ENCODE assay signal across 8 mouse cellular contexts in genomic region chr5:31810796-31811662, GRCm38 (mm10).
DNase-seq lines count a peak whose midpoint lies in the region; ATAC-seq and TF ChIP-seq lines count a peak whose summit lies in the region.

No protein-coding gene starts in this region.

- 50% methylated on average over 12 of the region's 12 CpGs for WGBS in cerebellum, adult 2 months
- WGBS in neural tube, embryonic 14.5 days, result 52% methylated on average over 12 of the region's 12 CpGs
- WGBS in neural tube, embryonic 15.5 days, result 47% methylated on average over 12 of the region's 12 CpGs
- 32% methylated on average over 12 of the region's 12 CpGs for WGBS in liver, embryonic 14.5 days (ENCODE audit: insufficient replicate concordance)
- 69% methylated on average over 12 of the region's 12 CpGs for WGBS in hindbrain, embryonic 11.5 days

- peaks cover 3% of the 10 kb centered on the region; the same call in 1 of the 2 replicates for H3K4me1 ChIP-seq in cerebellum, adult 2 months (ENCODE audit: control insufficient read depth, insufficient read depth, low read length)
- H3K4me1 ChIP-seq in neural tube, embryonic 14.5 days (ENCODE audit: control insufficient read depth, insufficient read depth, low read length), result no peaks in the 10 kb centered on the region
- peaks cover 5% of the 10 kb centered on the region for H3K4me1 ChIP-seq in neural tube, embryonic 15.5 days
- H3K4me1 ChIP-seq in liver, embryonic 14.5 days (replicated peaks; ENCODE audit: control insufficient read depth in 2 of 2, insufficient read depth in 2 of 2, low read length in 1 of 2), result peaks cover 4 to 12% of the 10 kb centered on the region in 2 experiments
- no peaks in the 10 kb centered on the region for H3K4me1 ChIP-seq in hindbrain, embryonic 11.5 days (replicated peaks; ENCODE audit: control insufficient read depth, insufficient read depth, low read length)

- peak; percentile 41; the same call in 1 of the 2 replicates for ATAC-seq in neural tube, embryonic 14.5 days (ENCODE audit: low read depth)
- ATAC-seq in neural tube, embryonic 15.5 days (ENCODE audit: low FRiP score), result no peak
- peak; percentile 51; the same call in 1 of the 2 replicates for ATAC-seq in liver, embryonic 14.5 days (ENCODE audit: insufficient read depth)
- no peak for ATAC-seq in activated CD4-positive, CD25-positive, alpha-beta regulatory T cell, adult 4 months
- ATAC-seq in hindbrain, embryonic 11.5 days (ENCODE audit: low FRiP score), result no peak

- H3K9me3 ChIP-seq in neural tube, embryonic 14.5 days (ENCODE audit: control insufficient read depth, low read length), result no peaks in the 10 kb centered on the region
- no peaks in the 10 kb centered on the region for H3K9me3 ChIP-seq in neural tube, embryonic 15.5 days (replicated peaks)
- no peaks in the 10 kb centered on the region for H3K9me3 ChIP-seq in liver, embryonic 14.5 days (ENCODE audit: control insufficient read depth, low read length)
- H3K9me3 ChIP-seq in hindbrain, embryonic 11.5 days (ENCODE audit: control insufficient read depth, low read length), result no peaks in the 10 kb centered on the region

- H3K27me3 ChIP-seq in cerebellum, adult 2 months (ENCODE audit: control insufficient read depth, insufficient read depth, low read length), result no peaks in the 10 kb centered on the region
- H3K27me3 ChIP-seq in neural tube, embryonic 14.5 days (ENCODE audit: control insufficient read depth, insufficient read depth, low read length), result no peaks in the 10 kb centered on the region
- no peaks in the 10 kb centered on the region for H3K27me3 ChIP-seq in neural tube, embryonic 15.5 days (replicated peaks)
- H3K27me3 ChIP-seq in liver, embryonic 14.5 days (ENCODE audit: control insufficient read depth, insufficient read depth, low read length), result no peaks in the 10 kb centered on the region
- H3K27me3 ChIP-seq in hindbrain, embryonic 11.5 days (ENCODE audit: control insufficient read depth, insufficient read depth, low read length), result no peaks in the 10 kb centered on the region

- H3K36me3 ChIP-seq in neural tube, embryonic 14.5 days (ENCODE audit: control insufficient read depth, insufficient read depth, low read length), result no peaks in the 10 kb centered on the region
- H3K36me3 ChIP-seq in neural tube, embryonic 15.5 days, result no peaks in the 10 kb centered on the region
- H3K36me3 ChIP-seq in liver, embryonic 14.5 days (replicated peaks; ENCODE audit: control insufficient read depth, insufficient read depth, low read depth), result no peaks in the 10 kb centered on the region
- no peaks in the 10 kb centered on the region for H3K36me3 ChIP-seq in hindbrain, embryonic 11.5 days (ENCODE audit: control insufficient read depth, insufficient read depth, low read length)

- H3K4me3 ChIP-seq in cerebellum, adult 2 months (replicated peaks; ENCODE audit: insufficient read depth, low read depth, low read length), result no peak overlapping the region
- H3K4me3 ChIP-seq in neural tube, embryonic 14.5 days (ENCODE audit: low read depth, low read length), result no peak overlapping the region
- no peak overlapping the region for H3K4me3 ChIP-seq in neural tube, embryonic 15.5 days (replicated peaks)
- H3K4me3 ChIP-seq in liver, embryonic 14.5 days (ENCODE audit: insufficient read depth in 1 of 2, low read depth in 2 of 2, low read length in 2 of 2), result no peak overlapping the region
- H3K4me3 ChIP-seq in hindbrain, embryonic 11.5 days (ENCODE audit: low read depth, low read length), result no peak overlapping the region

- H3K9ac ChIP-seq in neural tube, embryonic 14.5 days (replicated peaks; ENCODE audit: low read depth, low read length), result no peak overlapping the region
- H3K9ac ChIP-seq in neural tube, embryonic 15.5 days (replicated peaks), result no peak overlapping the region
- no peak overlapping the region for H3K9ac ChIP-seq in liver, embryonic 14.5 days (replicated peaks)
- no peak overlapping the region for H3K9ac ChIP-seq in hindbrain, embryonic 11.5 days (ENCODE audit: low read depth, low read length)

- no peak for TF ChIP-seq CTCF in cerebellum, adult 2 months (IDR thresholded peaks at IDR 0.05; ENCODE audit: borderline replicate concordance, insufficient read depth, low read depth, low read length)
- no peak for TF ChIP-seq CTCF in liver, embryonic 14.5 days (IDR thresholded peaks at IDR 0.05; ENCODE audit: low read depth)

- TF ChIP-seq POLR2A in cerebellum, adult 2 months (IDR thresholded peaks at IDR 0.05; ENCODE audit: borderline replicate concordance, insufficient read depth, low read length), result no peak

- H3K27ac ChIP-seq in cerebellum, adult 2 months (ENCODE audit: insufficient read depth, low read length), result no peak overlapping the region
- no peak overlapping the region for H3K27ac ChIP-seq in neural tube, embryonic 14.5 days (ENCODE audit: low read depth, low read length)
- H3K27ac ChIP-seq in neural tube, embryonic 15.5 days (replicated peaks), result no peak overlapping the region
- no peak overlapping the region for H3K27ac ChIP-seq in liver, embryonic 14.5 days
- no peak overlapping the region for H3K27ac ChIP-seq in hindbrain, embryonic 11.5 days (ENCODE audit: low read depth, low read length)

- no peak for TF ChIP-seq EP300 in liver, embryonic 14.5 days (IDR thresholded peaks at IDR 0.05; ENCODE audit: low read depth)

- H3K4me2 ChIP-seq in neural tube, embryonic 14.5 days (ENCODE audit: low read depth, low read length), result no peak overlapping the region
- no peak overlapping the region for H3K4me2 ChIP-seq in neural tube, embryonic 15.5 days
- H3K4me2 ChIP-seq in liver, embryonic 14.5 days (ENCODE audit: low read depth), result 0 out of 2 replicates have a peak overlapping the region, but pooled peaks have one; percentile 30
- no peak overlapping the region for H3K4me2 ChIP-seq in hindbrain, embryonic 11.5 days (replicated peaks; ENCODE audit: low read depth, low read length)

- intact Hi-C loops in heart, postnatal 14 days (cut with DNase I), result no loop called here

- DNase-seq in cerebellum, adult 2 months, result peak; percentile 11 to 13
- no peak for DNase-seq in cerebellum, adult 11-12 months
- peak; percentile 25 to 39 for DNase-seq in heart, postnatal 14 days
- DNase-seq in liver, embryonic 14.5 days (ENCODE audit: low read depth in 3 of 3, low spot score in 3 of 3), result peak in 1 of 3 experiments; percentile 20
- no peak for DNase-seq in hindbrain, embryonic 11.5 days (ENCODE audit: low spot score)

Comparison
In these comparisons a context has a peak if more than half of its experiments do, and no peak if none do; other contexts are left out.
1. DNase-seq: peak in cerebellum, adult 2 months (2 of 2) and heart, postnatal 14 days (2 of 2); none in cerebellum, adult 11-12 months (single experiment) and hindbrain, embryonic 11.5 days (single experiment).
2. ATAC-seq: peak in neural tube, embryonic 14.5 days (single experiment) and liver, embryonic 14.5 days (single experiment); none in neural tube, embryonic 15.5 days (single experiment), activated CD4-positive, CD25-positive, alpha-beta regulatory T cell, adult 4 months (single experiment) and hindbrain, embryonic 11.5 days (single experiment).